Comparison of ENCODE assay signal across 16 mouse cellular contexts in the genomic region with DNA sequence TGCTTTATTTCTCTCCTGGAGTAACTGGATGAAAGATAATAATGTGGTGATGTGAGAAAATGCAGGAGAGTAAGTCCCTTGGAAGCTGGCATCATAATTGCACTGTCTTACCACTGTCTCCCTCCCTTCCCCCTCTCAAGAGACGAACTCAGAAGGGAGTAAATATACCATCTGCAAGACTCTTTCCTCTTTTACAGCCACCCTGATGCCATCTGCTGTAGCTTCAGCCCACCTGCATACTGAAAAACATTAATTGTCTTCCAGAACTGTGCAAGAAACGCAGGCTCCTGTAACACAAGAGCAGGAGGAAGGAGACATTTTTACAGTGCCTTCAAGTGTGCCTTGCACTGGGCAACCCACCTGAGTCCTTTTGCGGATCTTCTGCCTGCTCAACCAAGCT.
A peak's percentile ranks its signal among the peaks of the same experiment; 100 is the strongest.
DNase-seq lines count a peak whose midpoint lies in the region; ATAC-seq and TF ChIP-seq lines count a peak whose summit lies in the region.
"Had no signal": no experiment of that assay in that cellular context is flagged by ENCODE, and none has a peak within 500 bp of the region (broad histone marks: within the 10 kb centered on the region; RNA-seq: fewer than 3 reads in every experiment).

No protein-coding gene starts in this region.

- no peak overlapping the region for H3K27ac ChIP-seq in hindbrain, postnatal 0 days
- H3K27ac ChIP-seq in hindbrain, embryonic 16.5 days (ENCODE audit: low read depth, low read length) = no peak overlapping the region
- H3K27ac ChIP-seq in intestine, embryonic 15.5 days = no peak overlapping the region
- H3K27ac ChIP-seq: embryonic facial prominence, embryonic 12.5 days; kidney, embryonic 15.5 days; liver, embryonic 15.5 days had no signal

- no peaks in the 10 kb centered on the region for H3K9me3 ChIP-seq in hindbrain, postnatal 0 days (ENCODE audit: low read length)
- no peaks in the 10 kb centered on the region for H3K9me3 ChIP-seq in hindbrain, embryonic 16.5 days (ENCODE audit: control insufficient read depth, low read length)
- H3K9me3 ChIP-seq in intestine, embryonic 15.5 days = no peaks in the 10 kb centered on the region
- H3K9me3 ChIP-seq: embryonic facial prominence, embryonic 12.5 days; kidney, embryonic 15.5 days; liver, embryonic 15.5 days had no signal

- DNase-seq in cerebellum, postnatal 10 days = peak; percentile 22 to 25
- no peak for DNase-seq in cerebellum, adult 8-10 months
- peak; percentile 30 for DNase-seq in hindbrain, postnatal 0 days (ENCODE audit: low spot score)
- DNase-seq in brain, adult 2 months (ENCODE audit: low read depth, low spot score) = peak; percentile 80
- peak; percentile 23 to 32 for DNase-seq in layer of hippocampus, postnatal 36 days
- no peak for DNase-seq in urinary bladder, postnatal 36 days (ENCODE audit: low spot score in 2 of 2)
- DNase-seq: gastrocnemius, postnatal 36 days; thymus, adult 18-20 months had no signal

- H3K9ac ChIP-seq in hindbrain, postnatal 0 days (replicated peaks; ENCODE audit: low read length) = no peak overlapping the region
- no peak overlapping the region for H3K9ac ChIP-seq in hindbrain, embryonic 16.5 days (ENCODE audit: low read depth, low read length)
- H3K9ac ChIP-seq in intestine, embryonic 15.5 days = no peak overlapping the region
- H3K9ac ChIP-seq: embryonic facial prominence, embryonic 12.5 days; kidney, embryonic 15.5 days; liver, embryonic 15.5 days had no signal

- no peak overlapping the region for H3K4me2 ChIP-seq in hindbrain, postnatal 0 days (ENCODE audit: low read depth, low read length)
- H3K4me2 ChIP-seq in hindbrain, embryonic 16.5 days (ENCODE audit: low read length) = no peak overlapping the region
- no peak overlapping the region for H3K4me2 ChIP-seq in intestine, embryonic 15.5 days (replicated peaks)
- H3K4me2 ChIP-seq: embryonic facial prominence, embryonic 12.5 days; kidney, embryonic 15.5 days; liver, embryonic 15.5 days had no signal

- TF ChIP-seq CTCF in hindbrain, postnatal 0 days (IDR thresholded peaks at IDR 0.05; ENCODE audit: low read depth) = no peak

- no peaks in the 10 kb centered on the region for H3K27me3 ChIP-seq in hindbrain, postnatal 0 days (ENCODE audit: insufficient read depth, low read length)
- no peaks in the 10 kb centered on the region for H3K27me3 ChIP-seq in hindbrain, embryonic 16.5 days (replicated peaks; ENCODE audit: control insufficient read depth, insufficient read depth, low read length)
- no peaks in the 10 kb centered on the region for H3K27me3 ChIP-seq in intestine, embryonic 15.5 days (replicated peaks)
- H3K27me3 ChIP-seq: embryonic facial prominence, embryonic 12.5 days; kidney, embryonic 15.5 days; liver, embryonic 15.5 days had no signal

- ATAC-seq in hindbrain, postnatal 0 days = no peak
- no peak for ATAC-seq in hindbrain, embryonic 16.5 days
- no peak for ATAC-seq in intestine, embryonic 15.5 days
- ATAC-seq: CD4-positive, CD25-positive, alpha-beta regulatory T cell, adult 4 months; midbrain, embryonic 16.5 days had no signal

- no peaks in the 10 kb centered on the region for H3K36me3 ChIP-seq in hindbrain, postnatal 0 days (ENCODE audit: insufficient read depth, low read length)
- H3K36me3 ChIP-seq in hindbrain, embryonic 16.5 days (ENCODE audit: control insufficient read depth, insufficient read depth, low read length) = no peaks in the 10 kb centered on the region
- H3K36me3 ChIP-seq in intestine, embryonic 15.5 days = no peaks in the 10 kb centered on the region
- H3K36me3 ChIP-seq: embryonic facial prominence, embryonic 12.5 days; G1E; kidney, embryonic 15.5 days; liver, embryonic 15.5 days had no signal

- WGBS in hindbrain, postnatal 0 days = 61% methylated on average over 3 of the region's 3 CpGs
- 65% methylated on average over 3 of the region's 3 CpGs for WGBS in hindbrain, embryonic 16.5 days
- 77% methylated on average over 3 of the region's 3 CpGs for WGBS in intestine, embryonic 15.5 days

- no peak overlapping the region for H3K4me3 ChIP-seq in hindbrain, postnatal 0 days (ENCODE audit: low read length)
- no peak overlapping the region for H3K4me3 ChIP-seq in hindbrain, embryonic 16.5 days (ENCODE audit: low read length)
- H3K4me3 ChIP-seq in intestine, embryonic 15.5 days (replicated peaks) = no peak overlapping the region
- H3K4me3 ChIP-seq: embryonic facial prominence, embryonic 12.5 days; kidney, embryonic 15.5 days; liver, embryonic 15.5 days had no signal

- H3K4me1 ChIP-seq in hindbrain, postnatal 0 days (ENCODE audit: insufficient read depth, low read length) = no peaks in the 10 kb centered on the region
- no peaks in the 10 kb centered on the region; the same call in 1 of the 2 replicates for H3K4me1 ChIP-seq in hindbrain, embryonic 16.5 days (ENCODE audit: control insufficient read depth, insufficient read depth, low read depth, low read length)
- H3K4me1 ChIP-seq in intestine, embryonic 15.5 days (replicated peaks) = no peaks in the 10 kb centered on the region
- H3K4me1 ChIP-seq: embryonic facial prominence, embryonic 12.5 days; kidney, embryonic 15.5 days; liver, embryonic 15.5 days had no signal

Comparison
In these comparisons a context has a peak if more than half of its experiments do, and no peak if none do; other contexts are left out.
1. DNase-seq: peak in cerebellum, postnatal 10 days (2 of 2), hindbrain, postnatal 0 days (single experiment), brain, adult 2 months (single experiment) and layer of hippocampus, postnatal 36 days (2 of 2); none in cerebellum, adult 8-10 months (single experiment) and urinary bladder, postnatal 36 days (0 of 2).